Comparison of ENCODE assay signal across 20 mouse cellular contexts in the genomic region with DNA sequence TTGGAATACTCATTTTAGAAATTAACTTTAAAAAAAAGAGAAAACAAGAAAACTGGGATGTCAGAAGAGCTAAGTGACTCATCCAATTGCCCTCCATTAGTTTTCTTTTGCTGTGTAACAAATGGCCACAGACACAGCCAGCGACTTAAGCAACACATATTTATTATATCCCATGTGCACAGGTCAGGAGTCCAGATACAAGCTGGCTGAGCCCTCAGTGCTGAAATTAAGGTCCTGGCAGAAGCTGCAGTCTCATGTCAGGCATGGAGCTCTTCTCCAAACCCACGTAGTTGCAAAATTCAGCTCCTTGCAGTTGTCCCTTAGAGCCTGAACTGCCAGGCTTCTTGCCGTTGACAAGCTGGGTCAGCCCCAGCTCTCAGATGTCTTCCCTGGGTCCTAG.
A peak's percentile ranks its signal among the peaks of the same experiment; 100 is the strongest.
DNase-seq lines count a peak whose midpoint lies in the region; ATAC-seq lines count a peak whose summit lies in the region.
"Had no signal": no experiment of that assay in that cellular context is flagged by ENCODE, and none has a peak within 500 bp of the region (broad histone marks: within the 10 kb centered on the region; RNA-seq: fewer than 3 reads in every experiment).

No protein-coding gene starts in this region.

- no peak overlapping the region for H3K9ac ChIP-seq in intestine, embryonic 16.5 days (ENCODE audit: low read depth, low read length)
- H3K9ac ChIP-seq: embryonic facial prominence, embryonic 13.5 days; forebrain, embryonic 12.5 days; heart, embryonic 12.5 days; hindbrain, embryonic 12.5 days had no signal

- DNase-seq in gastrocnemius, postnatal 25 days, result peak; percentile 10
- DNase-seq in gastrocnemius, postnatal 14 days, result no peak
- peak; percentile 17 for DNase-seq in lung, postnatal 25 days (ENCODE audit: low spot score)
- DNase-seq in lung, postnatal 14 days, result no peak
- DNase-seq in brain, adult 2 months (ENCODE audit: low read depth, low spot score), result peak; percentile 33
- DNase-seq in thymus, postnatal 10 days (ENCODE audit: low spot score in 2 of 2), result no peak
- DNase-seq: adrenal gland, postnatal 14 days; cerebellum, adult 18-20 months; cerebellum, adult 9-11 months; cerebellum, postnatal 36 days; gastrocnemius, postnatal 10 days; heart, postnatal 36 days had no signal

- intact Hi-C loops in gastrocnemius, postnatal 14 days (cut with DNase I; ENCODE audit: low total_unique reads), result no loop called here

- H3K4me1 ChIP-seq in intestine, embryonic 16.5 days (ENCODE audit: control insufficient read depth, insufficient read depth, low read length), result no peaks in the 10 kb centered on the region

- H3K27ac ChIP-seq in intestine, embryonic 16.5 days (ENCODE audit: low read length), result no peak overlapping the region
- H3K27ac ChIP-seq: embryonic facial prominence, embryonic 13.5 days; forebrain, embryonic 12.5 days; hindbrain, embryonic 12.5 days had no signal

- no peak for ATAC-seq in intestine, embryonic 16.5 days
- ATAC-seq: forebrain, embryonic 16.5 days; hindbrain, embryonic 16.5 days had no signal

- H3K27me3 ChIP-seq in intestine, embryonic 16.5 days (replicated peaks; ENCODE audit: control insufficient read depth, insufficient read depth, low read length), result no peaks in the 10 kb centered on the region
- H3K27me3 ChIP-seq: CH12.LX; embryonic facial prominence, embryonic 13.5 days; forebrain, embryonic 12.5 days; heart, embryonic 12.5 days; hindbrain, embryonic 12.5 days had no signal

- WGBS in intestine, embryonic 16.5 days, result 70% methylated on average over 3 of the region's 3 CpGs

- no peaks in the 10 kb centered on the region for H3K9me3 ChIP-seq in intestine, embryonic 16.5 days (ENCODE audit: control insufficient read depth, low read length)
- H3K9me3 ChIP-seq: embryonic facial prominence, embryonic 13.5 days; forebrain, embryonic 12.5 days; heart, embryonic 12.5 days; hindbrain, embryonic 12.5 days had no signal

- H3K4me2 ChIP-seq in intestine, embryonic 16.5 days (ENCODE audit: low read depth, low read length), result no peak overlapping the region
- H3K4me2 ChIP-seq: embryonic facial prominence, embryonic 13.5 days; forebrain, embryonic 12.5 days; heart, embryonic 12.5 days; hindbrain, embryonic 12.5 days had no signal

- H3K4me3 ChIP-seq in intestine, embryonic 16.5 days (ENCODE audit: low read length), result no peak overlapping the region
- H3K4me3 ChIP-seq: embryonic facial prominence, embryonic 13.5 days; forebrain, embryonic 12.5 days; heart, embryonic 12.5 days; hindbrain, embryonic 12.5 days had no signal

- no peaks in the 10 kb centered on the region for H3K36me3 ChIP-seq in intestine, embryonic 16.5 days (ENCODE audit: control insufficient read depth, insufficient read depth, low read length)
- H3K36me3 ChIP-seq: embryonic facial prominence, embryonic 13.5 days; forebrain, embryonic 12.5 days; heart, embryonic 12.5 days; hindbrain, embryonic 12.5 days had no signal

Comparison
In these comparisons a context has a peak if more than half of its experiments do, and no peak if none do; other contexts are left out.
1. DNase-seq: peak in gastrocnemius, postnatal 25 days (single experiment), lung, postnatal 25 days (single experiment) and brain, adult 2 months (single experiment); none in gastrocnemius, postnatal 14 days (single experiment), lung, postnatal 14 days (single experiment) and thymus, postnatal 10 days (0 of 2).